ENCODE assay signal across 8 mouse cellular contexts in genomic region chr11:88552987-88553386, GRCm38 (mm10).
DNase-seq lines count a peak whose midpoint lies in the region; ATAC-seq lines count a peak whose summit lies in the region.

No protein-coding gene starts in this region.

- H3K9me3 ChIP-seq in forebrain, embryonic 16.5 days (ENCODE audit: control insufficient read depth, low read length): no peaks in the 10 kb centered on the region

- 19% methylated on average over 8 of the region's 8 CpGs for WGBS in forebrain, embryonic 16.5 days

- H3K27ac ChIP-seq in forebrain, embryonic 16.5 days (ENCODE audit: low read length): no peak overlapping the region

- no peak overlapping the region for H3K4me2 ChIP-seq in forebrain, embryonic 16.5 days (ENCODE audit: low read length)

- peak; percentile 49 for DNase-seq in c-Kit-positive CD71-negative TER-119-negative erythroid progenitor cells, embryonic 14.5 days (ENCODE audit: low read depth)
- peak; percentile 47 for DNase-seq in heart, postnatal 25 days (ENCODE audit: low spot score)
- peak; percentile 60 to 74 for DNase-seq in layer of hippocampus, adult 18-20 months (ENCODE audit: low spot score in 2 of 2)
- DNase-seq in lung, adult 18-20 months: peak; percentile 76 to 82
- peak; percentile 80 for DNase-seq in ovary, postnatal 36 days (ENCODE audit: low spot score)
- DNase-seq in thymus, postnatal 10 days (ENCODE audit: low spot score in 2 of 2): peak; percentile 61 to 74

- intact Hi-C loops in heart, postnatal 25 days (cut with DNase I): loop anchor here (1.0 to 5.0 kb wide), 5 partner anchors 24 to 301 kb away; no protein-coding TSS in a partner anchor

- no peak overlapping the region for H3K4me3 ChIP-seq in forebrain, embryonic 16.5 days (replicated peaks; ENCODE audit: low read length)

- H3K36me3 ChIP-seq in forebrain, embryonic 16.5 days (ENCODE audit: control insufficient read depth, insufficient read depth): no peaks in the 10 kb centered on the region

- peak; percentile 55 for ATAC-seq in CD4-positive, CD25-positive, alpha-beta regulatory T cell, adult 4 months
- 0 out of 2 replicates have a peak, but pooled peaks have one; percentile 29 for ATAC-seq in forebrain, embryonic 16.5 days

- H3K27me3 ChIP-seq in forebrain, embryonic 16.5 days (replicated peaks; ENCODE audit: control insufficient read depth, insufficient read depth, low read length): no peaks in the 10 kb centered on the region

- peaks cover 75% of the 10 kb centered on the region for H3K4me1 ChIP-seq in forebrain, embryonic 16.5 days (replicated peaks; ENCODE audit: control insufficient read depth, insufficient read depth, low read length)

- no peak overlapping the region; the same call in 1 of the 2 replicates for H3K9ac ChIP-seq in forebrain, embryonic 16.5 days (replicated peaks; ENCODE audit: low read depth, low read length)
